Mouse (Mus musculus): ENCODE measurements around the gene Olfr10. TPM values are rescaled to one million over a fixed set of nuclear protein-coding genes. Genes with fewer than 3 reads are reported as not detected.

Gene Olfr10
- polyA plus RNA-seq (2015; fragmentation: Illumina TruSeq; extraction: RNeasy Lipid Tissue Mini Kit (QIAGEN cat#74804); ENCODE audit: low read depth, low replicate concordance) = not detected

DNA sequence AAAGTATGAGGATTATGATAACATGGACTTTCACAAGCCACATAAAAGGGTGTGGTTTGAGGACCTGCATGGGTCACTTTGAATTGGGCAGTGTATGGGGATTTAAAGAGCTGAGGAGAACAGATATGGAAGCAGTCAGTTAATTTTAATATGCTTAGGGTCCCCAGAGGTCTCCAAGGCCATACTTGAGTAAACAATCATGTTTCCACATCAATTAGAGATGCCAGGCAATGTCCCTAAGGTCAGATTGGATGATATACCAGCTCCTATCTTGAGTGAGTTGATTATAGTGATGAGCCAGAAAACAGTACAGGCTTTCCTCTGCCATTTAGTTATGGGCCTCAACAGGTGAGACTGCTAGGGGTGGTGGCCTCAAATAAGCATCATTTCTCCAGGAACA is at the start of gene Olfr10:
Olfr10 (plus strand) TSS at position 301 of the 400 bp plus-strand sequence.

DNA sequence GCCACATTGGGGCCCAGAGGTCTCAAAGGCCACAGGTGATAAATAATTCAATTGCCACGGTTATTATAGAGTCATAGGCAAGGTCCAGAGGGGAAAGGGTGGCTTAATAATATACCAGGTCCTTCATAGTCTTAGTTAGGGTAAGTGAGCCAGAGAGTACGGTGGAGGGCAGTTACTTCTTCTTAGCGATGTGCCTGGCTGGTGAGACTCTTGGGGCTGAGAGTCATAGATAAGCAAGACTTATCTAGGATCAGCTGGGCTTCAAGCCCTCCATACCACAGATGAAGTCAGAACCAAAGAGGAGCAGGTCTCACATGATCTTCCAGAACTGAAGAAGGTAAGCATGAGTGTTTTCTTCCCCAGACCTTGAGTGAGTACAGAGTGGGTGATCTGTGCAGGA is 26.3 kb upstream of the Olfr10 start, which contains the start of gene Olfr1393:
Olfr1393 (plus strand) TSS at position 83 of the 400 bp plus-strand sequence.

DNA sequence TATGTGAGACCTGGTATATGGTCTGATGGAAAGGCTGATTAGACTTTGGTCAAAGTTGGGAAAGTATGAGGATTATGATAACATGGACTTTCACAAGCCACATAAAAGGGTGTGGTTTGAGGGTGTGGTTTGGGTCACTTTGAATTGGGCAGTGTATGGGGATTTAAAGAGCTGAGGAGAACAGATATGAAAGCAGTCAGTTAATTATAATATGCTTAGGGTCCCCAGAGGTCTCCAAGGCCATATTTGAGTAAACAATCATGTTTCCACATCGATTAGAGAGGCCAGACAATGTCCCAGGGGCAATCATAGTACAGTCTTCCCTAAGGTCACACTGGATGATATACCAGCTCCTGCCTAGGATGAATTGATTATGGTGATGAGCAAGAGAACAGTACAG is 19.6 kb upstream of the Olfr10 start, which contains the start of gene Olfr1392:
Olfr1392 (plus strand) TSS at position 301 of the 400 bp plus-strand sequence.

DNA sequence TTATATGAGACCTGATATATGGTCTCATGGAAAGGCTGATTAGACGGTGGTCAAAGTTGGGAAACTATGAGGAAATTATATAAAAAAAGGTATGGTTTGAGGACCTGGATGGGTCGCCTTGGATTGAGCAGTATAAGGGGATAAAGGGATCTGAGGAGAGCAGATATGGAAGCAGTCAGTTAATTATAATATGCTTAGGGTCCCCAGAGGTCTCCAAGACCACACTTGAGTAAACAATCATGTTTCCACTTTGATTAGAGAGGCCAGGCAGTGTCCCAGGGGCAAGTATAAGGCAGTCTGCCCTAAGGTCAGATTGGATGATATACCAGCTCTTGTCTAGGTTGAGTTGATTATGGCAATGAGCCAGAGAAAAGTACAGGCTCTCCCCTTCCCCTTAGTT is 17.9 kb downstream of the Olfr10 start, which contains the start of gene Olfr1391:
Olfr1391 (plus strand) TSS at position 301 of the 400 bp plus-strand sequence.

DNA sequence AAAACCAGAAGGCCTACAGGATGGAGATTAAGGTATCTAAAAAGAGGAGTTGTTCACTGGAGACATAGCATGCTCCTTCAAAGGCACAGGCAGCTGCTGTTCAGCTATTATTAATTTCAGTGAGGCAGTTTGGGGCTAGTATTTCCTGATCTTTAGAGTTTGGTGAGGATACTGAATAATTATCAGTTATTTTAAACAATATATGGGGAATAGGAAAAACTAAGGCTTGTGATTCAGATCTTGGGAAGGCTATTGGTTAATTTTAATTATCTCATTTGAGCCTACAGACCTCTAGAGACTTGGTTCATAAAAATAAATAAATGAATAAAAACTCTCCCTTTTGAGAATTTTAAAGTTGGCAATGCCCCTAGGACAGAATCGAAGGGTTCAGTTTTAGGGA is 30.3 kb downstream of the Olfr10 start, which contains the start of gene Olfr1390:
Olfr1390 (plus strand) TSS at position 301 of the 400 bp plus-strand sequence.

Other genes with a start within 250 kb of the Olfr10 start
- gene Tgtp2, start 240.5 kb upstream of the Olfr10 start, polyA plus RNA-seq (2015; fragmentation: Illumina TruSeq; extraction: RNeasy Lipid Tissue Mini Kit (QIAGEN cat#74804); ENCODE audit: low read depth, low replicate concordance) = 1.4 TPM
- 2.4 TPM for gene Ifi47, start 228.2 kb upstream of the Olfr10 start, polyA plus RNA-seq (2015; fragmentation: Illumina TruSeq; extraction: RNeasy Lipid Tissue Mini Kit (QIAGEN cat#74804); ENCODE audit: low read depth, low replicate concordance)
- gene Olfr1396, start 189.9 kb upstream of the Olfr10 start, polyA plus RNA-seq (2015; fragmentation: Illumina TruSeq; extraction: RNeasy Lipid Tissue Mini Kit (QIAGEN cat#74804); ENCODE audit: low read depth, low replicate concordance) = not detected
- not detected for gene Olfr1395, start 162.5 kb upstream of the Olfr10 start, polyA plus RNA-seq (2015; fragmentation: Illumina TruSeq; extraction: RNeasy Lipid Tissue Mini Kit (QIAGEN cat#74804); ENCODE audit: low read depth, low replicate concordance)
- gene Olfr1394, start 150.4 kb upstream of the Olfr10 start, polyA plus RNA-seq (2015; fragmentation: Illumina TruSeq; extraction: RNeasy Lipid Tissue Mini Kit (QIAGEN cat#74804); ENCODE audit: low read depth, low replicate concordance) = not detected
- gene Btnl9, start 117.6 kb upstream of the Olfr10 start, polyA plus RNA-seq (2015; fragmentation: Illumina TruSeq; extraction: RNeasy Lipid Tissue Mini Kit (QIAGEN cat#74804); ENCODE audit: low read depth, low replicate concordance) = 0.07 TPM
- gene Zfp62, start 101.4 kb upstream of the Olfr10 start, polyA plus RNA-seq (2015; fragmentation: Illumina TruSeq; extraction: RNeasy Lipid Tissue Mini Kit (QIAGEN cat#74804); ENCODE audit: low read depth, low replicate concordance) = 28.5 TPM
- 50.2 TPM for gene Mgat1, start 60.5 kb upstream of the Olfr10 start, polyA plus RNA-seq (2015; fragmentation: Illumina TruSeq; extraction: RNeasy Lipid Tissue Mini Kit (QIAGEN cat#74804); ENCODE audit: low read depth, low replicate concordance)
- 0.80 TPM for gene Olfr1393, start 26.4 kb upstream of the Olfr10 start, polyA plus RNA-seq (2015; fragmentation: Illumina TruSeq; extraction: RNeasy Lipid Tissue Mini Kit (QIAGEN cat#74804); ENCODE audit: low read depth, low replicate concordance)
- gene Olfr1392, start 19.5 kb upstream of the Olfr10 start, polyA plus RNA-seq (2015; fragmentation: Illumina TruSeq; extraction: RNeasy Lipid Tissue Mini Kit (QIAGEN cat#74804); ENCODE audit: low read depth, low replicate concordance) = not detected
- gene Olfr1391, start 18.0 kb downstream of the Olfr10 start, polyA plus RNA-seq (2015; fragmentation: Illumina TruSeq; extraction: RNeasy Lipid Tissue Mini Kit (QIAGEN cat#74804); ENCODE audit: low read depth, low replicate concordance) = not detected
- gene Olfr1390, start 30.4 kb downstream of the Olfr10 start, polyA plus RNA-seq (2015; fragmentation: Illumina TruSeq; extraction: RNeasy Lipid Tissue Mini Kit (QIAGEN cat#74804); ENCODE audit: low read depth, low replicate concordance) = not detected
- not detected for gene Olfr1389, start 118.3 kb downstream of the Olfr10 start, polyA plus RNA-seq (2015; fragmentation: Illumina TruSeq; extraction: RNeasy Lipid Tissue Mini Kit (QIAGEN cat#74804); ENCODE audit: low read depth, low replicate concordance)
- 0.13 TPM for gene Olfr1388, start 131.9 kb downstream of the Olfr10 start, polyA plus RNA-seq (2015; fragmentation: Illumina TruSeq; extraction: RNeasy Lipid Tissue Mini Kit (QIAGEN cat#74804); ENCODE audit: low read depth, low replicate concordance)
- not detected for gene Olfr1387, start 150.6 kb downstream of the Olfr10 start, polyA plus RNA-seq (2015; fragmentation: Illumina TruSeq; extraction: RNeasy Lipid Tissue Mini Kit (QIAGEN cat#74804); ENCODE audit: low read depth, low replicate concordance)
- not detected for gene Olfr1386, start 160.3 kb downstream of the Olfr10 start, polyA plus RNA-seq (2015; fragmentation: Illumina TruSeq; extraction: RNeasy Lipid Tissue Mini Kit (QIAGEN cat#74804); ENCODE audit: low read depth, low replicate concordance)
- not detected for gene Olfr1385, start 184.3 kb downstream of the Olfr10 start, polyA plus RNA-seq (2015; fragmentation: Illumina TruSeq; extraction: RNeasy Lipid Tissue Mini Kit (QIAGEN cat#74804); ENCODE audit: low read depth, low replicate concordance)
- gene Olfr1384, start 202.0 kb downstream of the Olfr10 start, polyA plus RNA-seq (2015; fragmentation: Illumina TruSeq; extraction: RNeasy Lipid Tissue Mini Kit (QIAGEN cat#74804); ENCODE audit: low read depth, low replicate concordance) = not detected
- gene Olfr1383, start 214.9 kb downstream of the Olfr10 start, polyA plus RNA-seq (2015; fragmentation: Illumina TruSeq; extraction: RNeasy Lipid Tissue Mini Kit (QIAGEN cat#74804); ENCODE audit: low read depth, low replicate concordance) = not detected
- gene Olfr1382, start 223.5 kb downstream of the Olfr10 start, polyA plus RNA-seq (2015; fragmentation: Illumina TruSeq; extraction: RNeasy Lipid Tissue Mini Kit (QIAGEN cat#74804); ENCODE audit: low read depth, low replicate concordance) = not detected
- not detected for gene Olfr1381, start 238.7 kb downstream of the Olfr10 start, polyA plus RNA-seq (2015; fragmentation: Illumina TruSeq; extraction: RNeasy Lipid Tissue Mini Kit (QIAGEN cat#74804); ENCODE audit: low read depth, low replicate concordance)

Data from brain, adult 10 weeks (tissue).